Mouse (Mus musculus) splenic B cell, adult 2 months (primary cell): ENCODE results near the gene Olfr1283.
"Not testable (repeated sequence)": the region's sequence is repeated elsewhere in the genome, so short reads cannot be mapped to it uniquely, and the experiment has no call there.

ENCODE experiments used
- DNase-seq: peaks from one replicate; pipeline ENCODE4 v3.0.0-alpha.2; 2011; ENCODE audit warnings: low read depth, low spot score
- H3K27me3 ChIP-seq: 2 replicates; pipeline ENCODE4 v1.6.1; 2012; ENCODE audit warnings: mild to moderate bottlenecking, low read length, moderate library complexity, mixed read lengths; ENCODE audit not compliant: control insufficient read depth, poor library complexity, insufficient read depth, severe bottlenecking
- H3K36me3 ChIP-seq: 2 replicates; pipeline ENCODE4 v1.6.1; 2012; ENCODE audit warnings: mild to moderate bottlenecking, low read length, moderate library complexity, mixed read lengths; ENCODE audit not compliant: control insufficient read depth, poor library complexity, insufficient read depth, severe bottlenecking

Olfr1283 gene

GRCm38 (mm10) chr2:111366490-111366889 is at the start of gene Olfr1283:
Gene Olfr1283, plus strand, starts transcription at chr2:111366790.
- H3K36me3 ChIP-seq = no peaks in the 10 kb centered on the region

DNA sequence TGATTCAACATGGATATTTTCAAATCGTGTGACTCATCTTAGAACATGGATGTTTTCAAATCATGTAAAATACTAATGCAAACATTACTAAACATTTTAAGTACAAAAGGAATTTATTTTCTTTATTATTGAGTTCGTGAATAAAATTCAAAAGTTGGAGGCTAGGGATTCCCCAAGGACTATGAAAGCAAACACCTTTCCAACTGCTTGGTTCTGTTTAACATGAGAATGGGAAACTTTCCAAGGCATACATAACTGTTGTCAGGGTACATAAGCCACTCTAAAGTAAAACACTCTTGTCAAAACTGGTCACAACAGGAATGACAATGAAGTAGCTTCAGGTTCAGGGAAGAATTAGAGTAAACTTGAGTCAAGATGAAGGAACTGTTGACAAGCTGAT is 40.4 kb upstream of the Olfr1283 start, which contains the start of gene Olfr1281:
Olfr1281 (plus strand) TSS at position 301 of the 400 bp plus-strand sequence.
- Histone ChIP-seq H3K36me3 (no peaks in the 10 kb centered on the region), H3K27me3 (no peaks in the 10 kb centered on the region)
- DNase-seq = no peak

More at GRCm38 (mm10) chr2:111366490-111366889, at the start of gene Olfr1283:
- no peak for DNase-seq
- H3K27me3 ChIP-seq = no peaks in the 10 kb centered on the region

GRCm38 (mm10) chr2:111333721-111334120 is 32.9 kb upstream of the Olfr1283 start:
- not testable (repeated sequence) for DNase-seq, H3K27me3 ChIP-seq, H3K36me3 ChIP-seq

- no peaks in the 10 kb centered on the region for H3K27me3 ChIP-seq
- H3K36me3 ChIP-seq = no peaks in the 10 kb centered on the region
- no peak for DNase-seq
These were observed 30.6 kb upstream of the Olfr1283 start, which contains the start of gene Olfr1282 for GRCm38 (mm10) chr2:111335976-111336375. Gene Olfr1282, minus strand, starts transcription at chr2:111336076.

DNA sequence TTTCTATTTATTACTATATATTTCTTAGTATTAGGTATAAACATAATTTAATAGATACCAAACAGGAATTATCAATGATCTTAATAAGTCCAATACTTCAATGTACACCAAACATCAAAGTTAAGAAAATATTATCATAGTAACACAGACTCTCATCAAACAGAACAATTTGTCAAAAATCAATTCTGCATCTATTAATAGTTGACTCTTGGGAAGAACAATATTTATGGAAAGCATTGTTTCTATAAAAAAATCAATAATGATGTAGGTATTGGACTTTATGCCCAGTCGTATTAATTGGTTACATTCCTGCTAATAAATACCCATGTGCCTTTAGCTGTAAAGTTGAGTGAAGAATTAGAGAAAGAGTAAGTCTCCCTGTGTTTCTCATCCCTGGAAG is 8.6 kb downstream of the Olfr1283 start, which contains the start of gene Olfr1284:
Olfr1284 (plus strand) TSS at position 301 of the 400 bp plus-strand sequence.
- DNase-seq = no peak
- no peaks in the 10 kb centered on the region for H3K36me3 ChIP-seq
- H3K27me3 ChIP-seq = no peaks in the 10 kb centered on the region
